Mouse (Mus musculus) stomach, embryonic 14.5 days (tissue): ENCODE results near the gene Usp30. TPM values are rescaled to one million over a fixed set of nuclear protein-coding genes. Genes with fewer than 3 reads are reported as not detected.
A peak's percentile ranks its signal among the peaks of the same experiment; 100 is the strongest.

Experiments
- ATAC-seq: fragments of 200-750 bp; cut with Nextera tagmentation; 2 replicates; pipeline ENCODE4 v1.8.0; 2017; ENCODE audit warnings: low read depth, moderate TSS enrichment; ENCODE audit not compliant: insufficient number of reproducible peaks, insufficient read depth, low FRiP score
- H3K27ac ChIP-seq: fragments of 300-500 bp; sonication (generic); 2 replicates; pipeline ENCODE4 v1.5.1; 2014; ENCODE audit warnings: mild to moderate bottlenecking, low read length, moderate library complexity, mixed read lengths
- H3K27me3 ChIP-seq: fragments of 300-500 bp; sonication (generic); 2 replicates; pipeline ENCODE4 v1.6.1; 2014; ENCODE audit warnings: low read length, control low read depth, mixed read lengths; ENCODE audit not compliant: control insufficient read depth, insufficient read depth
- H3K36me3 ChIP-seq: fragments of 300-500 bp; sonication (generic); 2 replicates; pipeline ENCODE4 v1.6.1; 2014; ENCODE audit warnings: mild to moderate bottlenecking, control low read depth, low read length, moderate library complexity, mixed read lengths; ENCODE audit not compliant: control insufficient read depth, insufficient read depth
- H3K4me1 ChIP-seq: fragments of 300-500 bp; sonication (generic); 2 replicates; pipeline ENCODE4 v1.6.1; 2014; ENCODE audit warnings: low read length, control low read depth, mixed read lengths; ENCODE audit not compliant: control insufficient read depth, insufficient read depth
- H3K4me2 ChIP-seq: fragments of 300-500 bp; sonication (generic); replicated peaks from 2 replicates; pipeline ENCODE4 v1.6.1; 2014; ENCODE audit warnings: low read depth, low read length, control low read depth
- H3K4me3 ChIP-seq: fragments of 300-500 bp; sonication (generic); 2 replicates; pipeline ENCODE4 v1.5.1; 2014; ENCODE audit warnings: low read depth, low read length, control low read depth
- H3K9ac ChIP-seq: fragments of 300-500 bp; sonication (generic); replicated peaks from 2 replicates; pipeline ENCODE4 v1.6.1; 2014; ENCODE audit warnings: low read depth, mild to moderate bottlenecking, control low read depth, low read length, moderate library complexity, mixed read lengths
- H3K9me3 ChIP-seq: fragments of 300-500 bp; sonication (generic); 2 replicates; pipeline ENCODE4 v1.6.1; 2016; ENCODE audit warnings: low read depth, low read length, control low read depth; ENCODE audit not compliant: control insufficient read depth
- WGBS: fragments of 180-500 bp; shearing (Covaris S2); extraction: QIAGEN DNeasy Blood & Tissue Kit; methylation state at CpG from one replicate; pipeline ENCODE4 v1.1.7; 2014; 5-methylcytosine and 5-hydroxymethylcytosine counted together
- polyA plus RNA-seq: library from polyadenylated mRNA; unstranded; fragments of >200 nt; fragmentation: Nextera tagmentation; extraction: Ambion mirVana; gene quantifications from 2 replicates; pipeline ENCODE4 v1.2.1, GENCODE M21; 2014

Gene Usp30
- polyA plus RNA-seq, 1 experiment from 2014 or later = 10.2 TPM

GRCm38 (mm10) chr5:114102807-114103206, 37.5 kb downstream of the Usp30 start:
- Histone ChIP-seq H3K36me3 (peaks cover 13% of the 10 kb centered on the region), H3K27me3 (no peaks in the 10 kb centered on the region), H3K9ac (no peak overlapping the region), H3K27ac (no peak overlapping the region), H3K9me3 (no peaks in the 10 kb centered on the region), H3K4me2 (no peak overlapping the region), H3K4me3 (no peak overlapping the region), H3K4me1 (peaks cover 7% of the 10 kb centered on the region)
- no peak for ATAC-seq
- WGBS = 76% methylated on average over 1 of the region's 1 CpGs

- no peaks in the 10 kb centered on the region for H3K27me3 ChIP-seq
- no peak overlapping the region for H3K9ac ChIP-seq
- no peak for ATAC-seq
- H3K4me1 ChIP-seq = no peaks in the 10 kb centered on the region
- no peak overlapping the region for H3K4me3 ChIP-seq
- WGBS = 71% methylated on average over 16 of the region's 16 CpGs
- no peaks in the 10 kb centered on the region for H3K9me3 ChIP-seq
- no peak overlapping the region for H3K4me2 ChIP-seq
- H3K27ac ChIP-seq = no peak overlapping the region
- H3K36me3 ChIP-seq = peaks cover 33% of the 10 kb centered on the region
Observed at GRCm38 (mm10) chr5:114106391-114106935, 41.2 kb downstream of the Usp30 start.

- WGBS = 85% methylated on average over 6 of the region's 6 CpGs
- Histone ChIP-seq H3K9ac (no peak overlapping the region), H3K27me3 (no peaks in the 10 kb centered on the region), H3K4me3 (no peak overlapping the region), H3K4me1 (no peaks in the 10 kb centered on the region), H3K27ac (no peak overlapping the region), H3K9me3 (no peaks in the 10 kb centered on the region), H3K36me3 (peaks cover 37% of the 10 kb centered on the region), H3K4me2 (no peak overlapping the region)
- ATAC-seq = no peak
Observed at GRCm38 (mm10) chr5:114113334-114113733, 48.1 kb downstream of the Usp30 start.

- Histone ChIP-seq H3K9ac (no peak overlapping the region), H3K36me3 (peaks cover 22% of the 10 kb centered on the region), H3K4me3 (no peak overlapping the region), H3K4me1 (no peaks in the 10 kb centered on the region), H3K27ac (no peak overlapping the region), H3K27me3 (no peaks in the 10 kb centered on the region), H3K9me3 (no peaks in the 10 kb centered on the region), H3K4me2 (no peak overlapping the region)
- 91% methylated on average over 5 of the region's 5 CpGs for WGBS
- ATAC-seq = no peak
Observed at GRCm38 (mm10) chr5:114115030-114115429, 49.8 kb downstream of the Usp30 start.

GRCm38 (mm10) chr5:114116586-114116985, 51.3 kb downstream of the Usp30 start:
- Histone ChIP-seq H3K27me3 (no peaks in the 10 kb centered on the region), H3K27ac (no peak overlapping the region), H3K4me3 (no peak overlapping the region), H3K4me2 (no peak overlapping the region), H3K36me3 (peaks cover 29% of the 10 kb centered on the region), H3K9ac (no peak overlapping the region), H3K4me1 (no peaks in the 10 kb centered on the region), H3K9me3 (no peaks in the 10 kb centered on the region)
- no peak for ATAC-seq
- 85% methylated on average over 7 of the region's 7 CpGs for WGBS

- no peak overlapping the region for H3K4me2 ChIP-seq
- 77% methylated on average over 4 of the region's 4 CpGs for WGBS
- H3K27me3 ChIP-seq = no peaks in the 10 kb centered on the region
- no peak overlapping the region for H3K4me3 ChIP-seq
- no peak overlapping the region for H3K9ac ChIP-seq
- no peaks in the 10 kb centered on the region for H3K9me3 ChIP-seq
- H3K27ac ChIP-seq = no peak overlapping the region
- ATAC-seq = no peak
- H3K36me3 ChIP-seq = peaks cover 46% of the 10 kb centered on the region
- H3K4me1 ChIP-seq = no peaks in the 10 kb centered on the region
Observed at GRCm38 (mm10) chr5:114119806-114120205, 54.5 kb downstream of the Usp30 start.

GRCm38 (mm10) chr5:114126008-114126407, 60.7 kb downstream of the Usp30 start:
- H3K9ac ChIP-seq = no peak overlapping the region
- 93% methylated on average over 3 of the region's 3 CpGs for WGBS
- 0 out of 2 replicates have a peak, but pooled peaks cover 2% of the 10 kb centered on the region for H3K4me1 ChIP-seq
- H3K27me3 ChIP-seq = no peaks in the 10 kb centered on the region
- peaks cover 30% of the 10 kb centered on the region for H3K36me3 ChIP-seq
- no peak for ATAC-seq
- no peak overlapping the region for H3K27ac ChIP-seq
- H3K4me3 ChIP-seq = no peak overlapping the region
- no peak overlapping the region for H3K4me2 ChIP-seq
- H3K9me3 ChIP-seq = no peaks in the 10 kb centered on the region

GRCm38 (mm10) chr5:114126499-114127244, 61.4 kb downstream of the Usp30 start:
- Histone ChIP-seq H3K9me3 (no peaks in the 10 kb centered on the region), H3K4me1 (peaks cover 5% of the 10 kb centered on the region), H3K36me3 (peaks cover 24% of the 10 kb centered on the region), H3K4me2 (peak overlapping the region; percentile 78; the same call in 1 of the 2 replicates), H3K27ac (no peak overlapping the region), H3K27me3 (no peaks in the 10 kb centered on the region), H3K9ac (no peak overlapping the region), H3K4me3 (no peak overlapping the region)
- 84% methylated on average over 7 of the region's 7 CpGs for WGBS
- ATAC-seq = no peak
